20 mouse cellular contexts compared by ENCODE assay signal in the genomic region with DNA sequence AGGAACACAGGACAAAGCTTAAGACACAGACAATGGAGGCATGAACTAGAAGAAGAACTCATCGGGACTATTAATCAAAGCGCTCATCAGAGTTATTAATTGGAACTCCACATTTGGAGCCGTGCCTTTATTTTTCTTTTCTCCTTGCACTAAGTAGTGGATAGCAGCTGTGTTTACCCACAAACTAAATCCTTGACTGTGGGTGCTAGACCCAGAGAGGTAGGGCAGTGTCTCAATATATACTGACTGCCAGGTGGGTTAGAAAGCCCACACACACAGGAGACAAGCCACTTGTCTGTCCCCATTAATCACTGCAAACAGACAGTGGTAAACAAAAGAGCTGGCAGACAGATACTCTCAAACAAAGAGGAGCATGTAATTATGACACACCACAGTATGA.
DNase-seq lines count a peak whose midpoint lies in the region; ATAC-seq and TF ChIP-seq lines count a peak whose summit lies in the region.
"Had no signal": no experiment of that assay in that cellular context is flagged by ENCODE, and none has a peak within 500 bp of the region (broad histone marks: within the 10 kb centered on the region; RNA-seq: fewer than 3 reads in every experiment).

No protein-coding gene starts in this region.

- H3K27ac ChIP-seq in embryonic facial prominence, embryonic 14.5 days (replicated peaks; ENCODE audit: low read depth, low read length), result no peak overlapping the region
- no peak overlapping the region for H3K27ac ChIP-seq in embryonic facial prominence, embryonic 10.5 days (replicated peaks)
- H3K27ac ChIP-seq in forebrain, embryonic 16.5 days (ENCODE audit: low read length), result no peak overlapping the region
- H3K27ac ChIP-seq in forebrain, postnatal 0 days (ENCODE audit: low read depth, low read length), result no peak overlapping the region
- no peak overlapping the region for H3K27ac ChIP-seq in hindbrain, embryonic 15.5 days (replicated peaks)
- H3K27ac ChIP-seq in hindbrain, embryonic 16.5 days (ENCODE audit: low read depth, low read length), result no peak overlapping the region
- no peak overlapping the region for H3K27ac ChIP-seq in intestine, embryonic 15.5 days
- H3K27ac ChIP-seq: embryonic facial prominence, embryonic 13.5 days; heart, embryonic 13.5 days had no signal

- no peak for DNase-seq in embryonic facial prominence, embryonic 14.5 days (ENCODE audit: low spot score)
- no peak for DNase-seq in embryonic facial prominence, embryonic 10.5 days (ENCODE audit: low spot score)
- DNase-seq in forebrain, postnatal 0 days, result no peak
- DNase-seq: adrenal gland, postnatal 10 days; B cell, adult 2 months; cerebellum, adult 11-12 months; cerebellum, adult 9-10 months; cerebellum, postnatal 25 days; gastrocnemius, postnatal 14 days; heart, postnatal 4 days; kidney, adult 8-10 months had no signal

- H3K4me2 ChIP-seq in embryonic facial prominence, embryonic 14.5 days (ENCODE audit: low read depth, low read length), result no peak overlapping the region
- no peak overlapping the region for H3K4me2 ChIP-seq in forebrain, embryonic 16.5 days (ENCODE audit: low read length)
- no peak overlapping the region for H3K4me2 ChIP-seq in forebrain, postnatal 0 days (ENCODE audit: low read depth)
- H3K4me2 ChIP-seq in hindbrain, embryonic 15.5 days, result no peak overlapping the region
- H3K4me2 ChIP-seq in hindbrain, embryonic 16.5 days (ENCODE audit: low read length), result no peak overlapping the region
- no peak overlapping the region for H3K4me2 ChIP-seq in intestine, embryonic 15.5 days (replicated peaks)
- H3K4me2 ChIP-seq: embryonic facial prominence, embryonic 13.5 days; heart, embryonic 13.5 days had no signal

- 86% methylated on average over 3 of the region's 3 CpGs for WGBS in embryonic facial prominence, embryonic 14.5 days
- 75% methylated on average over 3 of the region's 3 CpGs for WGBS in embryonic facial prominence, embryonic 10.5 days
- 46% methylated on average over 3 of the region's 3 CpGs for WGBS in forebrain, embryonic 16.5 days
- 50% methylated on average over 3 of the region's 3 CpGs for WGBS in forebrain, postnatal 0 days
- 68% methylated on average over 3 of the region's 3 CpGs for WGBS in hindbrain, embryonic 15.5 days
- WGBS in hindbrain, embryonic 16.5 days, result 62% methylated on average over 3 of the region's 3 CpGs
- whole genome bisulfite sequencing in intestine, embryonic 15.5 days, result 66% methylated on average over 3 of the region's 3 CpGs

- H3K9me3 ChIP-seq in embryonic facial prominence, embryonic 14.5 days (ENCODE audit: control insufficient read depth, low read length), result no peaks in the 10 kb centered on the region
- H3K9me3 ChIP-seq in embryonic facial prominence, embryonic 10.5 days, result no peaks in the 10 kb centered on the region
- H3K9me3 ChIP-seq in forebrain, embryonic 16.5 days (ENCODE audit: control insufficient read depth, low read length), result no peaks in the 10 kb centered on the region
- H3K9me3 ChIP-seq in forebrain, postnatal 0 days (ENCODE audit: low read length), result no peaks in the 10 kb centered on the region
- H3K9me3 ChIP-seq in hindbrain, embryonic 15.5 days, result no peaks in the 10 kb centered on the region
- H3K9me3 ChIP-seq in hindbrain, embryonic 16.5 days (ENCODE audit: control insufficient read depth, low read length), result no peaks in the 10 kb centered on the region
- H3K9me3 ChIP-seq in intestine, embryonic 15.5 days, result no peaks in the 10 kb centered on the region
- H3K9me3 ChIP-seq: embryonic facial prominence, embryonic 13.5 days; G1E; heart, embryonic 13.5 days had no signal

- no peak overlapping the region for H3K4me3 ChIP-seq in embryonic facial prominence, embryonic 14.5 days (ENCODE audit: low read depth, low read length)
- no peak overlapping the region for H3K4me3 ChIP-seq in embryonic facial prominence, embryonic 10.5 days
- H3K4me3 ChIP-seq in forebrain, embryonic 16.5 days (replicated peaks; ENCODE audit: low read length), result no peak overlapping the region
- H3K4me3 ChIP-seq in forebrain, postnatal 0 days (ENCODE audit: low read depth, low read length), result no peak overlapping the region
- H3K4me3 ChIP-seq in hindbrain, embryonic 15.5 days, result no peak overlapping the region
- no peak overlapping the region for H3K4me3 ChIP-seq in hindbrain, embryonic 16.5 days (ENCODE audit: low read length)
- no peak overlapping the region for H3K4me3 ChIP-seq in intestine, embryonic 15.5 days (replicated peaks)
- H3K4me3 ChIP-seq: embryonic facial prominence, embryonic 13.5 days; heart, embryonic 13.5 days had no signal

- no peaks in the 10 kb centered on the region for H3K4me1 ChIP-seq in embryonic facial prominence, embryonic 14.5 days (ENCODE audit: control insufficient read depth, insufficient read depth, low read length)
- peaks cover 7% of the 10 kb centered on the region; the same call in 1 of the 2 replicates for H3K4me1 ChIP-seq in embryonic facial prominence, embryonic 10.5 days
- no peaks in the 10 kb centered on the region for H3K4me1 ChIP-seq in forebrain, embryonic 16.5 days (replicated peaks; ENCODE audit: control insufficient read depth, insufficient read depth, low read length)
- H3K4me1 ChIP-seq in forebrain, postnatal 0 days (ENCODE audit: insufficient read depth), result no peaks in the 10 kb centered on the region
- H3K4me1 ChIP-seq in hindbrain, embryonic 15.5 days (replicated peaks), result no peaks in the 10 kb centered on the region
- H3K4me1 ChIP-seq in hindbrain, embryonic 16.5 days (ENCODE audit: control insufficient read depth, insufficient read depth, low read depth, low read length), result no peaks in the 10 kb centered on the region
- no peaks in the 10 kb centered on the region for H3K4me1 ChIP-seq in intestine, embryonic 15.5 days (replicated peaks)

- peak; percentile 22; the same call in 1 of the 2 replicates for ATAC-seq in embryonic facial prominence, embryonic 14.5 days (ENCODE audit: low read depth)
- peak; percentile 52 for ATAC-seq in forebrain, embryonic 16.5 days
- ATAC-seq in forebrain, postnatal 0 days, result no peak
- ATAC-seq in hindbrain, embryonic 15.5 days (ENCODE audit: low FRiP score, low read depth), result peak; percentile 27; the same call in 1 of the 2 replicates
- no peak for ATAC-seq in hindbrain, embryonic 16.5 days
- no peak for ATAC-seq in intestine, embryonic 15.5 days
- ATAC-seq: CD4-positive, CD25-positive, alpha-beta regulatory T cell, adult 4 months; intestine, postnatal 0 days had no signal

- H3K9ac ChIP-seq in embryonic facial prominence, embryonic 14.5 days (ENCODE audit: low read depth, low read length), result no peak overlapping the region
- no peak overlapping the region for H3K9ac ChIP-seq in forebrain, embryonic 16.5 days (replicated peaks; ENCODE audit: low read depth, low read length)
- H3K9ac ChIP-seq in forebrain, postnatal 0 days, result no peak overlapping the region
- no peak overlapping the region for H3K9ac ChIP-seq in hindbrain, embryonic 15.5 days
- no peak overlapping the region for H3K9ac ChIP-seq in hindbrain, embryonic 16.5 days (ENCODE audit: low read depth, low read length)
- H3K9ac ChIP-seq in intestine, embryonic 15.5 days, result no peak overlapping the region
- H3K9ac ChIP-seq: embryonic facial prominence, embryonic 13.5 days; heart, embryonic 13.5 days had no signal

- TF ChIP-seq CTCF in forebrain, postnatal 0 days (IDR thresholded peaks at IDR 0.05; ENCODE audit: low read depth), result no peak

- H3K36me3 ChIP-seq in embryonic facial prominence, embryonic 14.5 days (ENCODE audit: control insufficient read depth, insufficient read depth, low read length), result no peaks in the 10 kb centered on the region
- no peaks in the 10 kb centered on the region for H3K36me3 ChIP-seq in embryonic facial prominence, embryonic 10.5 days (replicated peaks)
- H3K36me3 ChIP-seq in forebrain, embryonic 16.5 days (ENCODE audit: control insufficient read depth, insufficient read depth), result no peaks in the 10 kb centered on the region
- no peaks in the 10 kb centered on the region for H3K36me3 ChIP-seq in forebrain, postnatal 0 days (ENCODE audit: insufficient read depth)
- H3K36me3 ChIP-seq in hindbrain, embryonic 15.5 days, result no peaks in the 10 kb centered on the region
- H3K36me3 ChIP-seq in hindbrain, embryonic 16.5 days (ENCODE audit: control insufficient read depth, insufficient read depth, low read length), result no peaks in the 10 kb centered on the region
- H3K36me3 ChIP-seq in intestine, embryonic 15.5 days, result no peaks in the 10 kb centered on the region
- H3K36me3 ChIP-seq: embryonic facial prominence, embryonic 13.5 days; heart, embryonic 13.5 days had no signal

- no peaks in the 10 kb centered on the region for H3K27me3 ChIP-seq in embryonic facial prominence, embryonic 14.5 days (replicated peaks; ENCODE audit: control insufficient read depth, insufficient read depth, low read length)
- H3K27me3 ChIP-seq in embryonic facial prominence, embryonic 10.5 days (replicated peaks; ENCODE audit: low read depth, poor library complexity, severe bottlenecking), result no peaks in the 10 kb centered on the region
- no peaks in the 10 kb centered on the region for H3K27me3 ChIP-seq in forebrain, embryonic 16.5 days (replicated peaks; ENCODE audit: control insufficient read depth, insufficient read depth, low read length)
- no peaks in the 10 kb centered on the region for H3K27me3 ChIP-seq in forebrain, postnatal 0 days (ENCODE audit: insufficient read depth, low read length)
- H3K27me3 ChIP-seq in hindbrain, embryonic 15.5 days, result no peaks in the 10 kb centered on the region
- H3K27me3 ChIP-seq in hindbrain, embryonic 16.5 days (replicated peaks; ENCODE audit: control insufficient read depth, insufficient read depth, low read length), result no peaks in the 10 kb centered on the region
- no peaks in the 10 kb centered on the region for H3K27me3 ChIP-seq in intestine, embryonic 15.5 days (replicated peaks)
- H3K27me3 ChIP-seq: embryonic facial prominence, embryonic 13.5 days; heart, embryonic 13.5 days had no signal

Comparison
In these comparisons a context has a peak if more than half of its experiments do, and no peak if none do; other contexts are left out.
1. ATAC-seq: peak in embryonic facial prominence, embryonic 14.5 days (single experiment), forebrain, embryonic 16.5 days (single experiment) and hindbrain, embryonic 15.5 days (single experiment); none in forebrain, postnatal 0 days (single experiment), hindbrain, embryonic 16.5 days (single experiment) and intestine, embryonic 15.5 days (single experiment).